Mouse (Mus musculus) testis, adult 2 months (tissue): ENCODE results near the gene Hoxb8.

Experiments used
- CTCF ChIP-seq: fragments of 200-500 bp; IDR thresholded peaks from 2 replicates; pipeline ENCODE4 v1.5.1; 2012; ENCODE audit warnings: low read depth, mild to moderate bottlenecking, inconsistent platforms, low read length, moderate library complexity; ENCODE audit not compliant: control insufficient read depth, insufficient read depth, insufficient replicate concordance
- POLR2A ChIP-seq: fragments of 200-500 bp; IDR thresholded peaks from 2 replicates; pipeline ENCODE4 v1.6.1; 2012; ENCODE audit warnings: low read depth, mild to moderate bottlenecking, inconsistent platforms, low read length, moderate library complexity; ENCODE audit not compliant: control insufficient read depth

- TF ChIP-seq CTCF (no peak), POLR2A (no peak)
These were observed 24.6 kb upstream of the Hoxb8 start for GRCm38 (mm10) chr11:96257141-96257540.
